Mouse (Mus musculus): ENCODE measurements around the gene Sgip1.
A peak's percentile ranks its signal among the peaks of the same experiment; 100 is the strongest.

Sgip1 gene

DNA sequence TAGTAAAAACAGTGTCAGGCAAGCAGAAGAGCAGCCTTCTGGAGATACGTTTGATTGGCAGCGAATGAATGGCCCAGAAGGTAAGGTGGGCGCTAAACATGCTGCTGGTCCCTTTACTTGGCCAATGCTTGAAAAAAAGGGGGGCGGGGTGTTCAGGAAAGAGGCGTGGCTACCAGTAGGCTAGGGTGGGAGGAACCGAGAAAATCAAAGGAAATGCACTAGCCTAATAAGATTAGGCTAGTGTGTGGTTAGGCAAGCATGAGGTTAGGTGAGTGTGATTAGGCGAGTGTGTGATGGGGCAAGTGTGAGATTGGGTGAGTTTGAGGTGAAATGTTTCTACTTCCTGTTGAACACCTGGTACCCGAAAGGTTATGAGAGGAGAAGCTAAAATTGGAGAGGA, at the start of gene Sgip1:
Sgip1 (plus strand) TSS at position 11 of the 400 bp plus-strand sequence.
- no peak for DNase-seq

GRCm38 (mm10) chr4:102691402-102691801, 49.7 kb upstream of the Sgip1 start:
- DNase-seq: no peak

GRCm38 (mm10) chr4:102697966-102698365, 43.1 kb upstream of the Sgip1 start:
- DNase-seq: no peak

GRCm38 (mm10) chr4:102711731-102712130, 29.4 kb upstream of the Sgip1 start:
- no peak for DNase-seq

DNA sequence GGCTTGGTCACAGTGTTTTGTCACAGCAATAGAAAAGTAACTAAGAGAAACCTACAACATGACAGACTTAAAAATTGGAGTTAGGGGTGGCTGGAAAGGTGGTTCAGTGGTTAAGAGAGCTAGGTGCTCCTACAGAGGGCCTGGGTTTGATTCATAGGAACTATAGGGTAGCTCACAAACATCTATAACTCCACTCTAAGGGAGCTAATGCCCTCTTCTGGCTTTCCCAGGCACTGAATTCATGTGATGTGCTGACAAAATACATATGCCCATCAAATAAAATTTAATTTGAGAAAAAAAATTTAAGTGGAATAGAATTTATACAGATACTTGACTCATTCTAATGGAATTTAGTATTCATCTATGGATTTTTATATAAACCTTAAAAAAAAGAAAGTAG, 25.6 kb upstream of the Sgip1 start:
- no peak for DNase-seq

DNA sequence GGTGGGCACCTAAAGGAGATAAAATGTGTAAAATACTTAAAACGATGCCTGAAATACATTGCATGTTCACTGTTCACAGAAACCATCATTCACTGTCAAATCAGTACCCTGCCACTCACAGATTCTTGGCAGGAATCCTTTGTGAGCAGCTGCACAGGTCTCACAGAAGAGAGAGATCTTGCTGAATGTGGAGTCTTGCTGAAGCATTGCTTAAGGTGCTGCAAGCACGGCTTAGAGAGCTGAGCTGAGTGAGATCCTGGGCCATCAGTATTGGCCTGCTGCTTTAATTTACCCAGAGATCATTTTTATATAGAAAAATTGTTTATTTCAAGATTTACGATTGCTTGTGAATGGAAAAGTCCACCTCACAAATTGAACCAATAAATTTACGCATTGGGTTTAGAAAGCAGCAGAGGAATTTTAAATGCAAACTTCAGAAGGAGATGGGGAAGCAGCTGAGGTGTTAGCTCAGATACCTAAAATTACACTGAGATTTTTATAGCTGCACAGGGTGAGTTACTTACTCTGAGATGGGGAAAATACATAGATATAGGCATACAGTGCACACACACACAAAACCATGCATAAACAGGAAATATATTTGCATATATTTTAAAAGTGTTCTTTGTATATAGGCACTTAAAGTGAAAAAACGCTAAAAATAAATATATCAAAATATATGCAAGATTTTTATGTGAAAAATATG, 23.8 kb upstream of the Sgip1 start:
- no peak for DNase-seq

DNA sequence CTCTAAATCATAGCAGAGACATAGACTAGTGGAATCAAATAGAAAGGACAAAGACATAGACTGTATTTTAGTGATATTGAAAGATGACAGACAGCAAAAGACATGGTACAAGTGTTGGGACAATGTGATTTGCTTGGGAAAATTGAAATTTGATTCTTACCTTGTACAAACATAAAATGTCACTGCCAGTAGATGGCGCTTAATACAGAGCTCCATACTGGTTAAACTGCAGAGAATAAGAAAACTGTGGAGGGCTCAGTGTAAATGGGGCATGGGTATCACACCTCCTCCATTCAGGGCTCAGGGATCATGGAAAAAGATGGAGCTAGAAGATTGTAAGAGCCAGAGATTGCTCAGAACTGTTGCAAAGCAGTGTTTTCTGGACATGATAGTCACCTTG, 21.6 kb upstream of the Sgip1 start:
- DNase-seq: no peak

DNA sequence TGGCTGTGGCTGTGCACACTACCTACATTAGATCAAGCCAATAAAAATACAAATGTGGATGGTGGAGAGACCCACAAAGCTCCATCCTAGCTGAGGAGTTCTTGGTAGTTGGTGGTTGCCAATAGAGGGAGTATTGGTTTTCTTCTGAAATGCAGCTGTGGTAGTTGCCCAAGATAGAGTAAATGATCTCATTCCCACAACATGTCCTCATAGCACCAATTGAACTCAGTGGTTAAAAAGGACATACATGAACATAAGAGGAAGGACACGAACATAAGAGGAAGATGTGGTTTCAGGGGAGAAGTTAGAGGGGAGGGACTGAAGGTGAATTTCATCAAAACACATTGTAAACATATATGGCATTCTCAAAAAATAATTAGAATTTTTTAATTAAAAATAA, 21.1 kb upstream of the Sgip1 start:
- DNase-seq: no peak

DNA sequence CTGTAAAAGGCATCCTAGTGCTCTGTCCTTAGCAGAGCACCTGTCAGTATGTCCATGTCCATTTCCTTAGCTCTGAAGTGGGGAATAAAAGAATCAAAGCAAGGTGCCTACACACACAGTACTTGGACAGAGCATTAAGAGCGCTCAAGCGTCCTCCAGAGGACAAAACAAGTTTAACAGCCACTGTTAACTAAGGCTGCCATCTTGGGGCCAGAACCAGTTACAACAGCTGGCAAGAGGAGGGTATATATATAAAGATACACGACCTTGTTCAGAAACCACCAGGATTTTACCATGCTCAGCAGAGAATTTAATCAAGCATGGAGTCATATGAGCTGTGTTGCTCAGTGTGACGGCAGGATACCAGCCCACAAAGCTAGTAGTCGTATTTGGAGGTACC, 16.7 kb upstream of the Sgip1 start:
- DNase-seq: no peak

GRCm38 (mm10) chr4:102730976-102731375, 10.1 kb upstream of the Sgip1 start:
- DNase-seq: no peak

DNA sequence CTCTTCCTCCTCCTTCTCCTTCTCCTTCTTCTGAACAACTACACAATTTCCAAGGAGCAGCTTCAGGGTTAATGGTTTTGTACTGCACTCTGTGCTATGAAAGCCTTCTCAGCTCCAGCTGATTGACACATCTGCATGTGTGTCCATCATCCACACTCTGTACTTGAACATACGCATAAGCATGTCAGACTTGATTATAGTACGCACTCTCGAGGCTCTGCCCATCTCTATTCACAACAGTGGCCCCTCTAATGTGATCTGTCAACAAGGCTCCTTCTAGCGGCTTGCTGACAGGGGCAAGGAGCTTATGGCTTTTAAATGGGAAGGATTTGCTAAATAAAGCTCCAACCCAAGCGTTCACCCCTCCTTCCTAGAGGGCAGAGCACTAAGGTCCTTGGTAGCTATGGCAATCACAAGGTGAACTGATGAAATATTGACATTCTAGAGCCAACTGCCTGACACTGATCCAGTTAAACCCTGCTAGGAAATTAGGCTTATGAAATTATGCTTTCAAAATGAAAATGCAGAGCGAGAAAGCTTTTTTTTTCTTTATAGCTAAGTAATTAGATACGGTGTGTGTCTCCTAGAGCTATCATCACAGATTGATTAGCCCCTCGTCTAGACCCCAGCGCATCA, 7.0 kb upstream of the Sgip1 start:
- DNase-seq: no peak

DNA sequence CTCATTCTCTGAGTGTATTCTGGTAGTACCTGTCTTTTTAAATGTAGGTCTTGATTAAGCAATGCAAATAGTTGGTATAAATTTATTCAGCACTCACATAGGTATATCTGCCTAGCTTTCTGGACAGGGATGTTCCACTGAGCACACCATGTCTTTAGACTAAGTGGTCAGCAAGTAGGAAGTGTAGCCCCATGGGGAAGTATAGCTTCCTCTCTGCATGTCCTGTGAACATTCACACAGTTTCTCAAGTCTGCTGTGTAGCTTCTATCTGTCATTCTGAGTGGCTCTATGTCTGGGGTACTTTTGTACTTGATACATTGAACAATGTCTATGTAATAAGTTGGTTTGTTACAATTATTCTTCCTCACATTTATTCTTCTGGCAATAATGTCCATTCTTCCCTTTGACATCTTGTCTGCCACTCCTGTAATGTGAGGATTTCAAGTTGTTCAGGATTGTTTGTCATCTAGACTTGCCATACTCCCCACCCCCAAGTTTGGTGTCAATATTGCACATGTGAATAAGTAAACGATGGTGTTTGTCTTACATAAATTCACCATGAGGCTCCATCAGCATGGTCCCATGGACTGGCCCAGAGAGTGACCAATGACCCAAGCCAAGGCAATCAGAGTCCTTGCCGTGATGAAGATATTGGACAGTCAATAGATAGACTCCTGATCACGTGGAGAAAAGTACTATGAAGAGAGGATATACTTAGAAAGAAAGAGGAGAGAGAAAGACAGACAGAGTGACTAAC, 12.4 kb downstream of the Sgip1 start:
- DNase-seq: no peak

GRCm38 (mm10) chr4:102759095-102759890, 18.2 kb downstream of the Sgip1 start:
- peak; percentile 22 to 42 for DNase-seq

GRCm38 (mm10) chr4:102760042-102760821, 19.1 kb downstream of the Sgip1 start:
- DNase-seq: peak; percentile 36 to 63

- no peak for DNase-seq
Measured at GRCm38 (mm10) chr4:102762075-102762474, 21.0 kb downstream of the Sgip1 start.

DNA sequence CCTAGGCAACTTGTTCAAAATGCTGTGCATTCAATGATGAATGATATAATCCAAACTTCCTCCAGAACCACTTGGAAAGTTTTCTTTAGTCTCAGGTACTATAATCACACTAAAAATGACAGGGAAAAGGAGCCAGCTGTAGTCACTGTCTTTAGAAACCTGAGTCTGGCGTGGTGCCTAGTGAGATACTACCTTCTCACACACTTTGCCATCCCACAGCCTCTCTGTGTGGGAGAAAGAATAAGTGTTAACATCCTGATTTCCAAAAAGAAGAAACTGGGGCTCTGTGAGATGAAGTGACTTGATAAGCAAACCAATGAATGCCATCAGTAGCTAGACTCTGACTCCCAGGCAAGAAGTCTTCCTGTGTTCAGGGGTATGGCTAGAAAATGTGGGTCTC, 28.0 kb downstream of the Sgip1 start:
- no peak for DNase-seq

DNA sequence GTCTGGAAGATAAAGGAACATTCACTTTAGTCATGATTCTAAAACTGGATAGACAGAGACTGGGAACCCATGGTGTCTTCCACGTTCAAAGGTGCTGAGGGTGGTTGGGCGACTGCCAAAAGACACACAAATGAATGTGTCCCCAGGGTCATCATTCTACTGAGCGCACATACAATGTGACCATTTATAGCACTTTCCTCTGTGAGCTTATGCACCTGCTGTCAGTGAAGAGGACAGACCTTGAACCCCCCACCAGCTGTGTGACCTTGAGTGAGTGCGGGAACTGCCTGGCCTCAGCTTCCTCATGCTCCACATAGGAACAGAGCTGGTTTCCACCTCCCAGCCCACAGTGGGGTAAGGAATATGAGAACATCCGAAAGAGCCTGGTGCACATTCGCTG, 28.8 kb downstream of the Sgip1 start:
- DNase-seq: no peak

DNA sequence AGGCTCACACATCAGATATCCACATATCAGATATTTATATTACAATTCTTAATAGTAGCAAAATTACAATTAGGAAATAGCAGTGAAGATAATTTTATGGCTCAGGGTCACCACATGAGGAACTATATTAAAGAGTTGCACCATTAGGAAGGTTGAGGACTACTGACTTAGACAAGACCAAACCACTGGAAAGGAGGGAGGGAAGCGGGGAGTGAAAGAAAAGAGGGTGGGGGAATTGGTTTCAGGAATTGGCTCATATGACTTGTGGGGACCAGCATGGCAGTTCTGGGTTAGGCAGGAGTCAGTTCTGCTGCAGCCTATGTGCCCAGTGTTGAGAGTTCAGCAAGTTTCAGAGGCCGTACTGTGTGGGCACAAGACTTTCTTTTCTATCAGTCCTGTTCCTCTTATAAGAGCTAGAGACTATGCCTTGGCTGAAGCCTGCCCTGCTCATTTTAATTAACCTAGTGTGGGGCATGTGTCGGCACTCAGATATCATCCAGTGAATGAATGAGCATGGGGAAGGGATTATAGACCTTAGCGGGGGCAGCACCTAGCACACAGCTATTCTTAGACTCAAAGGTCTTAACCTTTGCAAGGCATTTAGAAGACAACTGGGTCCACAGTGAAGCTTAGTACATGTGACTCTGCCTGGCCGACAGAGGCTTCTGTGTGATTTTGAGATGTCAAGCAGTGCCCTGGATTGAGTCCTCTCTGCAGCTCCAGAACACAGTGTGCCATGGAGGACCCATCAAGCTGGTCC, 30.7 kb downstream of the Sgip1 start:
- DNase-seq: no peak

DNA sequence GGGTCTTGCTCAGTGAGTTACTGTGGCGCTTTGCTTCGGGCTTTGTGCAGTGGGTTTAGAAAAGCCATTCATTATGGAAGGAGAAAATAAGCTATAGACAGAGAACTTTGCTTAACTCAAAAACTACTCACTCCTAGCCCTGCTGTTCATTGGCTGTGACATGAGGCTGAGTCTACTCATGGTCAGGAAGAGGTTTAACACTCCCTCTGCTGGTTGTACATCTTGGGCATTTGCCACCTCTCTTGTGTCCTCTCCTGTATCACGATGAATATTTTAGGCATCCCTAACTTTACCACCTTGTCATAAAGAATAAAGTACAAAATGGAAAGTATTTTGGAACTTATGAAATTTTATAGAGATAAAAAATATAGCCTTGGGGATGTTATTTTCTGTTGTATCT, 32.1 kb downstream of the Sgip1 start:
- no peak for DNase-seq

DNA sequence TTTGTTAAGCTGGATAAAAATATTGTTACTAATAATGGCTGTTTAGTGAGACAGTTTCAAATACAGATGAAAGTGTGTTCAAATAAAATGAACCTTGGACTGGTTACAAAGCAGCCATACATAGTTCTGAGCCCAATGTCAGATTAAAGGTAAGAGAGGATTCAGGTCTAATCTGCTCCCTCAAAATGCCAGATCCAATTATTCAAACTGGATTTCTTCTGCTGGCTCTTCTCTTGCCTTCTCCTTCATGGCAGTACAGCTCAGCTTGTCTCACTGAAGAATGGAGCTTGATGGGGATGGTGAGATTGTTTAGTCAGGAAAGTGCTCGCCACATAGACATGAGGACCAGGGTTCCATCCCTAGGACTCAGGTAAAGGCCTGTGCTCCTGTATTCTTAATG, 32.7 kb downstream of the Sgip1 start:
- DNase-seq: no peak

DNA sequence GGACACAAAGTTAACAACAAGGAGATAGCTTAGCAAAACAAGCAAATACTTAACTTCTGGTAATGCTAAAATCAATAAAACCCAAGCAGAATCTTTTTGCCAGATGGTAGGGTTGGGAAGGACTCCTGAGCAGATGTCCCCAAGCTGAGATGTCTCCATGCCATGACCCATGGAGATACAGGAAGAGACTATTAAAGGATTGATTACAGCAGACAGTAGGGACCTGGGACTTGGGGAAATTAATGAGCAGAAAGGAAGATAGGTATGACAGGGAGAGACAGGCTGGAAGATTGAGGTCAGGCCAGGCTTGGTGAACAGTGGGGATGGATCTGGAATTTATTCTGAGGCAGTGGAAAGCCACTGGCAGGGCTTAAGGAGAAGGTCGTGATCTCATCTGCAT, 33.5 kb downstream of the Sgip1 start:
- no peak for DNase-seq
